Mouse (Mus musculus) G1E (cell line): ENCODE measurements around the gene AL732309.1.

Experiments
- CTCF ChIP-seq: IDR thresholded peaks from 2 replicates; pipeline ENCODE4 v1.5.1; 2012; ENCODE audit warnings: low read depth, low read length, inconsistent platforms, mixed read lengths
- GATA1 ChIP-seq: IDR thresholded peaks from 2 replicates; pipeline ENCODE4 v1.6.1; 2012; ENCODE audit warnings: borderline replicate concordance, low read length, inconsistent platforms, mixed read lengths
- TAL1 ChIP-seq: conservative IDR thresholded peaks from 2 replicates; pipeline ENCODE4 v1.6.1; 2012; ENCODE audit warnings: low read depth, low read length, inconsistent platforms, mixed read lengths

- no peak for TF ChIP-seq CTCF
- TF ChIP-seq GATA1, result no peak
- no peak for TF ChIP-seq TAL1
Observed at GRCm38 (mm10) chr2:25290816-25291130, 44.1 kb upstream of the AL732309.1 start.
